Mouse (Mus musculus) cerebellum, adult (tissue): ENCODE results near the gene Wfdc16.
"Not testable (repeated sequence)": the region's sequence is repeated elsewhere in the genome, so short reads cannot be mapped to it uniquely, and the experiment has no call there.

ENCODE experiments used
- ATAC-seq: cut with Nextera tagmentation; 2 replicates; pipeline ENCODE4 v1.9.2; 2017; ENCODE audit warnings: mild to moderate bottlenecking, moderate library complexity, mixed read lengths; ENCODE audit not compliant: insufficient number of reproducible peaks, low FRiP score, low TSS enrichment

Wfdc16 gene

DNA sequence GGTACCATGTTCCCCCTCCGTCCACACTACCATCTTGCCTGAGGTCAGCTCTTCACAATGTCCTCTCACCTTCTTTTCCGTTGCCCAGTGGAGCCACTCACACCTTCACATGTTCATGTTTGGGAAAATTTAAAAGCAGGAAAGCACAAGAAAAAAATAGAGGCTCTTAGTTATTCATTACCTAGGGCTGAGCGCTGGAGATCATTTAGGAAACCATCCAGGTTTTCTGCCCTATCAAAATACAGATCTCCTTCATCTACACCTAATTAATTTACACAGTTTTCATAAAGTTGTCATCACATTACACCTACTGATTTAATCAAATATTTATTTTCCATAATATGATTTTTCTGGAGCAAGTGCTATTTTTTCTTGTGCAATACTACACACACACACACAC, at the start of gene Wfdc16:
Wfdc16 (minus strand) TSS at position 101 of the 400 bp plus-strand sequence.
- ATAC-seq = no peak

GRCm38 (mm10) chr2:164684807-164685206, 46.2 kb upstream of the Wfdc16 start, which contains the start of gene Wfdc13:
TSS of gene Wfdc13 (plus strand) at chr2:164685107.
- no peak for ATAC-seq

DNA sequence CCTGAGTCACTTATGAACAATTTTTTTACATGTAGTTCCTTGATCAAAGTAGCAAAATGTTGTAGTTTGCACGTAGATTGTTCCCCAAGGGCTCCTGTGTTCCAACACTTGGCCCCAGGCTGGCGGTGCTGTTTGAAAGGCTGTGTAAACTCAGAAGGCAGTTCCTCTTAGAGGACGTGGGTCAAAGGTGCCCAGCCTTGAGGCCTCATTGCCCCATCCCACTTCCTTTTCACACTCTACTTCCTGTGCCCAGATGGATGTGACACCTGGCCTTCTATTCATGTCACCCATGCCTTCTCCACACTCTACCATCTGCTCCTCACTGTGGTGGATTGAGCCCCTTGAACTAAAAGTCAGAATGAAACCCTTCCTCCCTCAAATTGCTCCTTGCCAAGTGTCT, 41.3 kb upstream of the Wfdc16 start:
- no peak for ATAC-seq

DNA sequence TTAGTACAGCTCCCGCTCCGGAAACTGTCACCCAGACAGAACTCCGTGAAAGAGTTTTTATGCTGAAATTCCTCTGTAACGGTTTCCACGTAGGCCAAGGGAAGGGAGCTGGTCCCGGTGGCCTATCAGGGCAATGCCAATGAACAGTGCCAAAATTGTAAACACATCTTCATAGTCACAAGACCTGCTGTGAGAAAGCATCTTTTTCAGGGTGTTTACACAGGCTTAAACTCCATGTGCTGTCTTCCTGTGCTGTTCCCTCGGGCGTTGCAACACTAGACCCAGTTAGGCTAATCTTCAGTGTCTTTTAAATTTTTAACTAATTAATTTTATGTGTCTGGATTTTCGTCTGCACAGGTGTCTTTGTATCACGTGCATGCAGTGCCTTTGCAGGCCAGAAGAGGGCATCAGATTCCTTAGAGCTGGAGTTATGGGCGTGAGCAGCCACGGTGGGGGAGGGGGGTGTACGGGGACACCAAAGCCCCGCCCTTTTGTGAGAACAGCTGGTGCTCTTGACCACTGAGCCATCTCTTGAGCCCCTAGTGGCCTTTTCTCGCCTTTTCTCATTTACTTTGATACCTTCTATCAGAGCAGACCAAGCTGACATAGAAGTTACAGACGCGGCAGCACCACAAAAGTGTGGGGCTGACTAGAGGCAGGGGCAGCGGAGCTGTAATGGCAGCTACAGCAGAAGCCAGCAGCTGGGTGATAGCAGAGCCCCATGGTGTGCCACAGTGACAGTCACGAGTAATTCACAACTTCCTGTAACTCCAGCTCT, 40.4 kb upstream of the Wfdc16 start:
- ATAC-seq = no peak

DNA sequence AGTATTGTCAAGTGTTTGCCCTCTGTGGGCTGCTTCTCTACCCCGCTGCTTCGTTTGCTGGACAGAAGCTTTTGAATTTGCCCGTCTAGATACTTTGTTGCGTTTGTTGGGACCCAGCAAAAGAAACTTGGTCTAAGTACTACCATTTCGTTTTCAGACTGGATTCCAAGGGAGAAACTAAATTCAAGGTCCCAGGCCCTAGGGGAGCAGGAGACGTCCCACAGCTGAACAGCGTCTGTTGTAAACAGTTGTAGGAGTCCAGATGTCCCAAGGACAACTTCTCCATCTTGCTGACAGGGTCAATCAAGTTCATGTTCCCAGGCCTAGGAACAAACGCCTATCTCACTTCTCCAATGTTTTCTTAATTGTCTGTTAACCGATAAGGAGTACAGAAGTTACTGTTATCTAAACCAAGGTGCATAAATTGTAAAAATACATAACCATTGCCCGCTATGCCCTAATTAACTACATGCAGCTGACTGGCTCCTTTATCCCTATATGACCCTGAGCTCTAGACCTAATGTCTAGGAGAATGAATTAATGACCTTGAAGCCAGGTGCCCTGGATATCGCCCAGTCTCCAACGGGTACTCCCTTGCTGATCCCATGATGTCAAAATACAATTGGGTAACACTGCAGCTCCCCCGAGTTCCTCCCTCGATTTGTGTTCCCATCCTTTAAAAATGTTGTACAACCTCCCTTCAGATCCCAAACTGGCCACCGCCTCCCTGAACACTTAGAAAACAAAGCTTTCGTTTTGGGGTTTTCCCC, 38.5 kb upstream of the Wfdc16 start:
- no peak for ATAC-seq

DNA sequence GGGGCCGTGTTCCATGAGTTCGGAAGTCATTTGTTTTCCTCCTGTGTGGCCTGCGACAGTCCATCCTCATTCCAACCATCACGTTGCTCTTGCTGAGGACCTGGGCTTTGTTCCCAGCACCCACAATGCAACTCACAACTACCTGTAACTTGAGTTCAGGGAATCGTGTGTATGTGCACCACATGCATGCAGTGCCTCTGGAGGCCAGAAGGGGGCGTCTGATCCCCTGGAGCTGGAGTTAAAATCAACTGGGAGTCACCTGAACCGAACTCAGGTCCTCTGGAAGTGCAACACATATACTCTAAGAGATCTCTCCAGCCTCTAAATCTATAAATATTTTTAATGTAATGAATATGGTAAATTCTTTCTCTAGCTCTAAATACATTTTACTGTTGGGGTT, 37.5 kb upstream of the Wfdc16 start:
- no peak for ATAC-seq

GRCm38 (mm10) chr2:164673987-164674386, 35.4 kb upstream of the Wfdc16 start, which contains the start of gene Wfdc11:
TSS of gene Wfdc11 (minus strand) at chr2:164674087.
- no peak for ATAC-seq

DNA sequence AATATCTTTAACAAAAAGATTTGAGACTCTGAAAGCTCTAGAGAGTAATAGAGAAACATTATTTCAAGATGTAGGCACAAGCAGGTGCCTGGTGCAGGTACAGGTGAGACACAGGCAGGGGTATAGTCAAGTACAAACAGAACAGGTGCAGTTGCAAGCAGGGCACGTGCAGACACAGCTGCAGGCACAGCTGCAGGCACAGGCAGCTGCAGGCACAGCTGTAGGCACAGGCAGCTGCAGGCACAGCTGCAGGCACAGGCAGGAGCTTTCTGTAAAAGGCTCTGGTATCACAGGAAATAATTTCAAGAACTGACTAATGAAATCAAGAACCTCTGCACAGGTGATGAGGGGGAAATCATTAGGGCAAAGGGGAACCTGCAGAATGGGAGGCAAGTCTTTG, 32.3 kb upstream of the Wfdc16 start:
- no peak for ATAC-seq

- ATAC-seq = no peak
Observed at GRCm38 (mm10) chr2:164670261-164670660, 31.7 kb upstream of the Wfdc16 start.

DNA sequence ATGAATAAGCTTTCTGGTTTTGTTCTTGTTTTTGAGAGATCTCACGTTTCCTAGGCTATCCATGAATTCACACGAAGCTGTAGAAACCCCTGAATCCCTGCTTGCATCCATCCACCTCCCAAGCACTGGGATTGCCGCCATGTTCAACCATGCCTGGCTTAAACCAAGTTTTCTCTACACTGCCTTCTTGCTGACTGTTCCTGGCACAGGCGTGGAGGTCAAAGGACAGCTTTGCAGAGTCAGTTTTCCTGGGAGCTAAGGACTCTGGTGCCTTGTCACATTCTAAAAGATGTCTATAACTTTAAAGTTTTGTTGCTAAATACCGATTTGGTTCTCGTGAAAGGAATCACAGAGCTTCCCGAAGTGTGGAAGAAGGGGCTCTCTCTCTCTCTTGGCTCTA, 26.3 kb upstream of the Wfdc16 start:
- ATAC-seq = no peak

DNA sequence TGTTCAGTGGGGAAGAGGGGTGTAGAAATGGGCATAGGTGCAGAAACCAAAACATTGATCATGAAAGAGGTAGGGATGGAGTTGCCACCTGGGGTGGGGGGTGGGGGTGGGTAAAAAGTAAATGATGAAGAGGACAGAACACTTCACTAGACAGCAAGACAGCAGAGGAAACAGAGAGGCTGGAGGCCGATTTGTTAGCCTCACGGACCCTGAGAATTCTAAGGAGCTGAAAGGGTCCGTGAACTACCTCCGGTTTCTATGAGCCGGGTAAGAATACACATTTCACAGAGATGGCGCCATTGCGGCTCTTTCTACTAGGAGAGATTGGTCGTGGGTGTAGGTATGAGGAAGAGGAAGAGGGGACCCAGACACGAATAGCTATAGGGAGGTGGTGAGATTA, 17.9 kb upstream of the Wfdc16 start, which contains the start of gene Wfdc9:
Wfdc9 (minus strand) TSS at position 101 of the 400 bp plus-strand sequence.
- no peak for ATAC-seq

- no peak for ATAC-seq
Observed at GRCm38 (mm10) chr2:164655858-164656257, 17.3 kb upstream of the Wfdc16 start, which contains the start of gene Wfdc10. TSS of gene Wfdc10 (plus strand) at chr2:164656046.

GRCm38 (mm10) chr2:164641881-164642673, 3.5 kb upstream of the Wfdc16 start:
- no peak for ATAC-seq

GRCm38 (mm10) chr2:164641129-164641528, 2.5 kb upstream of the Wfdc16 start:
- ATAC-seq = no peak

- no peak for ATAC-seq
Observed at GRCm38 (mm10) chr2:164635266-164635665, 3.3 kb downstream of the Wfdc16 start.

DNA sequence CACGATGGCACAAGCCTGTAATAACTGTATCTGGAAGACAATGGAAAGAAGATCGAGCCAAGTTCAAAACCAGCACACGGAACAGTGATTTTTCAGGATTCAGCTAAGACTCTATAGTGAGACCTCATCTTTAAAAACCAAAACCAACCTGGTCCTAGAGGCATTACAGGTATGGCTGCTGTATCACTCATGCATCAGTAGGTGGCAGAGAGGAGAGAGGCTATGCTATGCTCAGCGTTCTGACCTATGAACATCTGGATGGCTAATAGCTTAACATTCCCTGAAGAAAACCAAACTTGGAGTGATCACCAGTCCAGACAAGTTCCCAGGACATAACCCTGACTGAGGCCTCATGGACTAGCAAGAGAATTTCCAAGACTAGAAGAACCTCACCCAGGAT, 16.8 kb downstream of the Wfdc16 start:
- ATAC-seq = no peak

DNA sequence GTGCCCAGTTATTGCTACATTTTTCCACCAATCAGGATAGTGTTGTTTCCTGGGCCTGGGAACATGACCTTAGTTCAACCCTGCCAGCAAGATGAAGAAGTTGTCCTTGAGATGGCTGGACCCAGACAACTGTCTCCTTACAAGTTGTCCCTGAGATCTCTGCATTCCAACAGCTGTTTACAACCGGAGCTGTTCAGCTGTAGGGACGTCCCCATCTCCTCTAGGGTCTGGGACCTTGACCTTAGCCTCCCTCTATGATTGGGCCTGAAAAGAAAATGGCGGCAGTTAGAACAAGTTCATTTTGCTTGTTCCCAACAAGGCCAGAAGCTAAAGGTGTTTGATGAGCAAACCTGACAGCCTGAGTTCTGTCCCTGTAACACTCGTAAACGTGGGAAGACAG, 19.5 kb downstream of the Wfdc16 start:
- ATAC-seq = no peak

DNA sequence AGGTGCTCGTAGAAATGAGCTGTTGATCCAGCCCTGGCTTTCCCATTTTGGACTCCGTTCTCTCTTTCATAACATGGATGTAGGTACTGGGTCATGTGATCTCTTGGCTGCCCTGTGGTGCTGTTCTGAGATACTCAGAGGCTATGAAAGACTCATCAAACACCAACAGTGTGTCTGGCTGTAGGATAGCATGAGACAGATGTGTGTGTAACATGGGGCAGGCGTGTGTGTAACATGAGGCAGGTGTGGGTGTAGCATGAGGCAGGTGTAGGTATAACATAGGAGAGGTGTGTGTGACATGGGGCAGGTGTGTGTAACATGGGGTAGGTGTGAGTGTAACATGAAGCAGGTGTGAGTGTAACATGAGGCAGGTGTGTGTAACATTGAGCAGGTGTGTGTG, 23.2 kb downstream of the Wfdc16 start:
- no peak for ATAC-seq

DNA sequence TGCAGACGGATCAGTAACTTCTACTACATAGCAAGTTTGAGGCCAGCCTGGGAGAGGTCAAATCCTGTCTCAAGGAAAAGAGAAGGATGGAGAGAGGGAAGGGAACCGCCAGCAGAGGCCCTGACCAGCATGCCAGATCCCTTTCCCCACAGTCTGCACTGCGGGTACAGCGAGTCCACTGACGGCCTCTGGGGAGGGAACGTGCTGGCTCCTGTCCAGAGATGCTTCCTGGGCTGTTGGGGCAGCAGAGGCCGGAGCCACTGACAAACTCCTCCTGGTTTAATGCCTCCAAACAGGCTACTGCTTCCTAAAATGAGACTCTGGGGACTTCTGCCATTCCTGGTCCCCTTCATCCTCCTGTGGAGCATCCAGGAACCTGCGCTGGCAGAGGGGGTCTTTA, 25.1 kb downstream of the Wfdc16 start, which contains the start of the genes Wfdc6b and Wfdc8:
Wfdc6b (plus strand) TSS at position 52 of the 400 bp plus-strand sequence.
Wfdc8 (minus strand) TSS at position 156 of the 400 bp plus-strand sequence.
- ATAC-seq = not testable (repeated sequence)

GRCm38 (mm10) chr2:164608781-164609180, 29.8 kb downstream of the Wfdc16 start:
- no peak for ATAC-seq
